Mouse (Mus musculus) liver, embryonic 14.5 days (tissue): Measurements from ENCODE around the gene Hibadh. TPM values are rescaled to one million over a fixed set of nuclear protein-coding genes. Genes with fewer than 3 reads are reported as not detected.

ENCODE experiments used
- ATAC-seq: fragments of 200-750 bp; cut with Nextera tagmentation; 2 replicates; pipeline ENCODE4 v1.8.0; 2017; ENCODE audit warnings: moderate number of reproducible peaks, mild to moderate bottlenecking, moderate library complexity; ENCODE audit not compliant: insufficient read depth
- DNase-seq, 3 experiments: peaks; one replicate each; pipeline ENCODE4 v3.0.0-alpha.2; 2012 to 2013; ENCODE audit warnings: low read depth in 3 of 3, low spot score in 3 of 3
- H3K27ac ChIP-seq: fragments of 300-500 bp; sonication (generic); 2 replicates; pipeline ENCODE4 v1.5.1; 2014; ENCODE audit warnings: moderate library complexity, mild to moderate bottlenecking, control low read depth, inconsistent platforms
- H3K27me3 ChIP-seq: fragments of 300-500 bp; sonication (generic); 2 replicates; pipeline ENCODE4 v1.6.1; 2014; ENCODE audit warnings: mild to moderate bottlenecking, low read length, moderate library complexity; ENCODE audit not compliant: control insufficient read depth, insufficient read depth
- H3K36me3 ChIP-seq: fragments of 300-500 bp; sonication (generic); replicated peaks from 2 replicates; pipeline ENCODE4 v1.6.1; 2014; ENCODE audit warnings: low read depth; ENCODE audit not compliant: control insufficient read depth, insufficient read depth
- H3K4me1 ChIP-seq, 2 experiments: fragments of 200-500 bp in 1 of 2; fragments of 300-500 bp in 1 of 2; sonication (generic) in 1 of 2; replicated peaks; 2 replicates each; pipeline ENCODE4 v1.6.1; 2012 to 2014; ENCODE audit warnings: antibody characterized with exemption in 1 of 2, inconsistent platforms in 1 of 2, low read length in 1 of 2; ENCODE audit not compliant: control insufficient read depth in 2 of 2, insufficient read depth in 2 of 2
- H3K4me2 ChIP-seq: fragments of 300-500 bp; sonication (generic); 2 replicates; pipeline ENCODE4 v1.6.1; 2014; ENCODE audit warnings: low read depth, mild to moderate bottlenecking, control low read depth, moderate library complexity
- H3K4me3 ChIP-seq, 2 experiments: fragments of 200-500 bp in 1 of 2; fragments of 300-500 bp in 1 of 2; sonication (generic) in 1 of 2; 2 replicates each; pipeline ENCODE4 v1.5.1; 2012 to 2014; ENCODE audit warnings: low read depth in 2 of 2, low read length in 2 of 2, mild to moderate bottlenecking in 2 of 2, control low read depth in 1 of 2, inconsistent platforms in 1 of 2, moderate library complexity in 1 of 2; ENCODE audit not compliant: insufficient read depth in 1 of 2
- H3K9ac ChIP-seq: fragments of 300-500 bp; sonication (generic); replicated peaks from 2 replicates; pipeline ENCODE4 v1.6.1; 2014; ENCODE audit warnings: mild to moderate bottlenecking, control low read depth, moderate library complexity
- H3K9me3 ChIP-seq: fragments of 300-500 bp; sonication (generic); 2 replicates; pipeline ENCODE4 v1.6.1; 2016; ENCODE audit warnings: low read length, mixed read lengths; ENCODE audit not compliant: control insufficient read depth
- CTCF ChIP-seq: IDR thresholded peaks from 2 replicates; pipeline ENCODE4 v1.5.1; 2016; ENCODE audit warnings: antibody characterized with exemption, low read depth, control low read depth
- EP300 ChIP-seq: IDR thresholded peaks from 2 replicates; pipeline ENCODE4 v1.6.1; 2016; ENCODE audit warnings: antibody characterized with exemption, low read depth
- WGBS: fragments of 180-500 bp; shearing (Covaris S2); extraction: QIAGEN DNeasy Blood & Tissue Kit; methylation state at CpG from one replicate; pipeline ENCODE4 v1.1.7; 2014; ENCODE audit not compliant: insufficient replicate concordance; 5-methylcytosine and 5-hydroxymethylcytosine counted together
- polyA plus RNA-seq, 2 experiments: library from polyadenylated mRNA; depleted of rRNA in 1 of 2; stranded (reverse) in 1 of 2; unstranded in 1 of 2; fragments of >200 nt; fragmentation: Nextera tagmentation in 1 of 2; extraction: Ambion mirVana in 1 of 2; gene quantifications; 2 replicates each; pipeline versions ENCODE4 v1.2.1 to v1.2.3; 2012 to 2014

Hibadh gene
- polyA plus RNA-seq, 2 experiments = 26.6 to 41.7 TPM

GRCm38 (mm10) chr6:52507946-52508345, 132.2 kb downstream of the Hibadh start:
- TF ChIP-seq EP300 (no peak), CTCF (no peak)

DNA sequence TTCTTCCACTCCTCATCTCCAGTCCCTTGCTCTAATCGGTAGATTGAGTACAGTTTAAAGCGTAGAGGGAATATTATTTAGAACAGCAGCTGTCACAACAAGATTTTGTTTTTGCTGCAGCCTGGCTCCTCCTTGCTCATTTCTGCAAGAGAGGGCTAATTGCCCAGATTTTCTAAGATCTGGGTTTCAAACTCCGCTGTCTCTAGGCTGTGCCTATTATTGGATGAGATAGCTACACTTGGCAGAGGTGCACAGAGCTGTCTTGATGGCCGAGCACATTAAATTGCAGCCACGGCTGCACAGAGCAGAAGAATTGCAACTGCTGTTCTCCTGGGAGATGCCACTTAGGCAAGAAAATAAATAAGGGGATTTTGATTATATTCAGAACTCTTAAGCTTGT, 133.0 kb downstream of the Hibadh start:
- ATAC-seq = no peak
- DNase-seq = no peak

More at GRCm38 (mm10) chr6:52507946-52508345, 132.2 kb downstream of the Hibadh start:
- Histone ChIP-seq H3K9me3 (no peaks in the 10 kb centered on the region), H3K4me1 (no peaks in the 10 kb centered on the region), H3K4me3 (no peak overlapping the region), H3K36me3 (no peaks in the 10 kb centered on the region), H3K9ac (no peak overlapping the region), H3K4me2 (no peak overlapping the region), H3K27ac (no peak overlapping the region), H3K27me3 (no peaks in the 10 kb centered on the region)
- DNase-seq (no peak), ATAC-seq (no peak)
- 48% methylated on average over 7 of the region's 7 CpGs for WGBS

GRCm38 (mm10) chr6:52505777-52506755, 134.1 kb downstream of the Hibadh start:
- Histone ChIP-seq H3K9me3 (no peaks in the 10 kb centered on the region), H3K27me3 (no peaks in the 10 kb centered on the region), H3K9ac (no peak overlapping the region), H3K27ac (no peak overlapping the region), H3K4me2 (no peak overlapping the region), H3K4me1 (no peaks in the 10 kb centered on the region), H3K4me3 (no peak overlapping the region), H3K36me3 (no peaks in the 10 kb centered on the region)
- WGBS = 61% methylated on average over 9 of the region's 9 CpGs
- no peak for ATAC-seq
- DNase-seq = no peak
- TF ChIP-seq EP300 (no peak), CTCF (no peak)

More for the DNA sequence above, 133.0 kb downstream of the Hibadh start:
- Histone ChIP-seq H3K36me3 (no peaks in the 10 kb centered on the region), H3K4me3 (no peak overlapping the region), H3K9me3 (no peaks in the 10 kb centered on the region), H3K9ac (no peak overlapping the region), H3K27me3 (no peaks in the 10 kb centered on the region), H3K4me1 (no peaks in the 10 kb centered on the region), H3K27ac (no peak overlapping the region), H3K4me2 (no peak overlapping the region)
- 62% methylated on average over 5 of the region's 5 CpGs for WGBS
- TF ChIP-seq EP300 = no peak
- TF ChIP-seq CTCF = no peak

GRCm38 (mm10) chr6:52504676-52505460, 135.3 kb downstream of the Hibadh start:
- TF ChIP-seq CTCF (no peak), EP300 (no peak)
- H3K27me3 ChIP-seq = no peaks in the 10 kb centered on the region
- no peak for DNase-seq
- no peaks in the 10 kb centered on the region for H3K36me3 ChIP-seq
- no peak overlapping the region for H3K27ac ChIP-seq
- H3K9ac ChIP-seq = no peak overlapping the region
- no peak for ATAC-seq
- H3K9me3 ChIP-seq = no peaks in the 10 kb centered on the region
- H3K4me3 ChIP-seq = no peak overlapping the region
- no peak overlapping the region for H3K4me2 ChIP-seq
- no peaks in the 10 kb centered on the region for H3K4me1 ChIP-seq
- 63% methylated on average over 8 of the region's 8 CpGs for WGBS

DNA sequence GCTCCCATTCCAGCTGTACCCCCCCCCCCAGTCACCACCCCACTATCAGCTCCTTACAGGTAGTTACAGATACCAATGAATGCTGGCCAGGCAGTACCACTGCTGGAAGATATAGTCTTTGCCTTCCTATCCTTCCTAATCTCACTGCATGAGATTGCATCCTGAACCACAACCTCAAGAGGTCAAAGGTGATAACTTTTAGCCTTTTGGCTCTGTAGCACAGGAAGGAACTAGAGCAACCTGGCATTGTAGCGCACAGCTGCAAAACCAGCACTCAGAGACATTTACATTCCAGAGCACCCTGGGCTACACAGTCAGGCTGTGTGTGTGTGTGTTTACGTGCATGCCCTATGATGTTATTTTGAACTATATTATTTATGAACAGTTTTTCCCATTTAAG, 137.2 kb downstream of the Hibadh start:
- TF ChIP-seq CTCF = no peak
- no peak for TF ChIP-seq EP300
- DNase-seq (no peak), ATAC-seq (no peak)
- Histone ChIP-seq H3K27me3 (no peaks in the 10 kb centered on the region), H3K9ac (no peak overlapping the region), H3K4me2 (no peak overlapping the region), H3K36me3 (no peaks in the 10 kb centered on the region), H3K4me3 (no peak overlapping the region), H3K27ac (no peak overlapping the region), H3K4me1 (no peaks in the 10 kb centered on the region), H3K9me3 (no peaks in the 10 kb centered on the region)
- WGBS = 40% methylated on average over 2 of the region's 2 CpGs
